Mouse (Mus musculus) urinary bladder, postnatal 25 days (tissue): ENCODE results near the gene Pik3r6.

Source experiments
- DNase-seq: peaks from one replicate; pipeline ENCODE4 v3.0.0; 2022; ENCODE audit warnings: low spot score

Pik3r6 gene

GRCm38 (mm10) chr11:68536026-68536425, 33.2 kb downstream of the Pik3r6 start:
- DNase-seq: no peak

GRCm38 (mm10) chr11:68536465-68536864, 33.6 kb downstream of the Pik3r6 start:
- no peak for DNase-seq

- DNase-seq: no peak
These were observed 36.8 kb downstream of the Pik3r6 start for GRCm38 (mm10) chr11:68539621-68540020.

DNA sequence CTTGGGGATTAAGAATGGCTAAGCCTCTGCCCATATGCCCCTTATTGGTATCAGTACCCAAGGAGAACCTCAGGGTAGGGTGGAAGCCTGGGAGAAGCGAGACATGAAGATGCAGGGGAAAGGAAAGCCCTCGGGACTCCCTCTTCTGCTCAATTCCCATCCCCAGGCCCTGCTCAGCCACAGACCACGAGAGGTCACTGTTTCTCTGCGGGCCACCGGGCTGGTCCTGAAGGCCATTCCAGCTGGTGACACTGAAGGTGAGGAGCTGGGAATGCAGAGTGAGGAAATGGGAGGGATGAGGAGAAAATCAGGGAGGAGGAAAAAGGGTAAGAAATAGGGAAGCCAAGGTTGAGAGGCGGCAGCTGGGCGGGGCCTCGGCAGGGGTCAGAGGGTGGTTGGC, 41.7 kb downstream of the Pik3r6 start:
- no peak for DNase-seq

GRCm38 (mm10) chr11:68545172-68545571, 42.4 kb downstream of the Pik3r6 start:
- DNase-seq: no peak

DNA sequence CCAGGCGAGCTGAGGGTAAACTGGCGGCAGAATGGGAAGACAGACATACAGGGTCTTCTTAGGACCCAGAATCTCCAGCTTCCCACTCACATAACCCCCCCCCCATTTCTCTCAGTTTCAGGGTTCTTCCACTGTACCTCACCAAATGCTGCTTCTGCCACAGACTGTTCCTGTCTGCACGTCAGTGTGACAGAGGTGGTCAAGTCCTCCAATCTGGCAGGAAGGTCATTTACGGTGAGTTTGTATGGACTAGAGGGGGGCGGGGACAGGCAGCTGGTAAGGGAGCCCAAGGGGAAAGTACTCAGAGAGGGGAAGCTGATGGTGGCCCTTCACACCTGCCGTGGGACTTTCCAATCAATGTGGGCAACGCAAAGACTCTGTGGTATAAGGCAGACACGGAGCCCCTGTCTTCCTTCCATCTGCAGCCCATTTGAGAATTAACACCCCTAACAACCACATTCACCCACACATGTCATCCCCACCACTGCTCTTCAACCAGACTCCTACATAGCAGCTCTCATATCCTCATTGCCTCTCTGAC, 42.9 kb downstream of the Pik3r6 start:
- DNase-seq: no peak

GRCm38 (mm10) chr11:68547484-68547883, 44.7 kb downstream of the Pik3r6 start:
- no peak for DNase-seq

- DNase-seq: no peak
These were observed 46.8 kb downstream of the Pik3r6 start for GRCm38 (mm10) chr11:68549597-68549996.

GRCm38 (mm10) chr11:68550358-68550757, 47.5 kb downstream of the Pik3r6 start:
- no peak for DNase-seq

DNA sequence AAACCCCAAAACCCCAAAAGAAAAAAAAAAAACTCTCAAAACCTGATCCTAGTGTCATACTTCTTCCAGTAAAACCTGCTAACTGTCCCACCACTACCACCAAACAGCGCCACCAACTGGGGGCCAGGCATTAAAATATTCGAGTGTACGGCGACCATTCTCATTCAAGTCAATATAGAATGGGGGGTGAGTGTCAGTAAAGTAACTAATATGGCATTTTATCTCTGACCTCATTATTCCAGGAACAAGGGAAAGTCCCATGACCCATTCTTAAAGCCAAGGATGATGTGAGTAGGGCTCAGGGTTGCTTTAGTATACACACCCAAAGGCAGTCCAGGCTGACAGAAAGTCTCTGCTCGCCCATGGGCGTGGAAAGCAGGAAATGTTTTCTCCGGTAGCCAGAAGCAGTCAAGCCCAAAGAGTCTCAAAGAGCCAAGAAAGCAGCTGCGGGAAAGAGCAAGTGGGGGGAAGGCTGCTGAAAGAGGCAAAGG, 51.2 kb downstream of the Pik3r6 start:
- no peak for DNase-seq

GRCm38 (mm10) chr11:68555918-68556584, 53.2 kb downstream of the Pik3r6 start, which contains the start of gene Mfsd6l:
Gene Mfsd6l, plus strand, starts transcription at chr11:68556186.
- peak; percentile 72 for DNase-seq

DNA sequence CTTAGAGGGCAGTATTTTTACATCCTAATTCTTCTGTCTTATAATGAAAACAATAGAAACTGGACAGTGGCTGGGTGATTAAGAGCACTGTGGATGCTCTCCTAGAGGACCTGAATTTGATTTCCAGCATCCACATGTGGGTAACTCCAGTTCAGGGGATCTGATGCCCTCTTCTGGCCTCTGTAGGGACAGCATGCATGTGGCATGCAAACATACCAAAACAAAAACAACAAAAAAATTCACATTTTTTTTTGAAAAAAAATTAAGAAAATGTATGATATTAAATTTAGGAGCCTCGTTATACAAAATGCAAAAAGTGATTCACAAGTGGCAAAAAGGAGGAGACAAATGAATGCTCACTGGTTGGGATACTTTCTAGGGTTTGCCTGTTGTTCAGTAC, 56.7 kb downstream of the Pik3r6 start:
- DNase-seq: no peak

GRCm38 (mm10) chr11:68561957-68562950, 59.4 kb downstream of the Pik3r6 start:
- DNase-seq: no peak

DNA sequence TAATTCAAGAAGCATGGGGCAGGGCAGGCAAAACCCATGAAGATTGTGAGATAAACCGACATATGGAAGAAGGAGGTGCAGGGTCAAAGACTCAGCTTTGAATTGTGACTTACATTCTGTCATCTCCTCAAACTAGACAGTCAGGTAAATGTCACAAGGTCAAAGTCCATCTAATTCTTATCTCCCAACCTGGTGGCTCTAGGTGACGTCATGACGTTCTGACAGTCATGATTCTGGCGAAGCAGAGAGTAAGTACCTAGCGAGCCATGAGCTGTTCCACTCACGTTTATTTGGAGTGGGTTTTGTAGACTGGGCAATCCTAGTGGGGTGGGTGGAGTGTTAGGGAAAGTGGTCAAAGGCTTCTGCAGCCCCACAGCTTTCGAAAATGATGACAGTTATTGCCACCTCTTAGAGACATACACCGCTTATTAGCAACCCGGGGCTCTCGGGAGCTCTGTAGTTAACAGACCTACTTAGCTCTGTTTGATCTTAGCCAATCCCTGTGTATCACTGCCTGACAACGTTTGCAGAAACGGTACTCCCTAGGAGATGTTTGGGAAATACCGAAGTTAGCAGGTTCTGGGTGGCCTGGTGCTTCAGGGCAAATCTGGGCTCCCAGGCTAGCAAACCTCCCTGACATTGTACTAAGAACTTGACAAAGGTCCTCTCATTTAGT, 61.7 kb downstream of the Pik3r6 start:
- DNase-seq: no peak

DNA sequence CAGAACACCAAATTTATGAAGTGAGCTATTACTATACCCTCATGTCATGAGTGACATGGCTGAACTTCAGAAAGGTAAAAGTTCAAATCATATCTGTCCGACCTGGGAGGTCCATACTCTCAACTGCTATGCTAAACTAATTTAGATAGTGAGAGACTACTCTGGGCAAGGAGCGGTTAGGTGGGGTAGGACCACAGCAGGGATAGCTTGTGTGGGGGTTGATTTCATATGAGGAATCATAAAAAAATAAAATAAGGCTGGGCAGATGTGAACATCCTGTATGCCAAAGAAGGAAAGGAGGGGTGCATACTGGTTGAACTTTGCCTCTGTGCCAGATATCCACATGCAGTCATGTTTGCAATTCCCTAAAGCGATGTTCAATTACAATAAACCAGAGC, 62.2 kb downstream of the Pik3r6 start:
- DNase-seq: no peak

GRCm38 (mm10) chr11:68566447-68567059, 63.7 kb downstream of the Pik3r6 start:
- peak; percentile 76 for DNase-seq

DNA sequence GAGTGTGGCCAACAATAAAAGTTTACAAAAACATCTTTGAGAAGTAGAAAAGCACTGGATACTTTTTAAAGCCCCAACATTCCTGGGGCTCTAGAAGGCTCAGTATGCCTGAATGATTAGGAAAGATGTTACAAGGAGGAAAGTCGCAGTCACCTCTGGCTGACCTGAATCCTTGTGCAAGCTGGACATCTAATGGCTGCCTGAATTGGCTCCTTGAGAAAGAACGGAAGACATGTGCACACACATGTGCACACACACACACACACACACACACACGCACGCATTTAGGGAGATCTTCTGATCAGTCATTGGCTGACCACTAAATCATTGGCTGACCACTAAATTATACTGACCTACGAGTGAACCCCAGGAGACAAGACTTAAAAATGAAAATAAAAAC, 68.0 kb downstream of the Pik3r6 start:
- no peak for DNase-seq

- no peak for DNase-seq
These were observed 74.3 kb downstream of the Pik3r6 start for GRCm38 (mm10) chr11:68577076-68577475.

DNA sequence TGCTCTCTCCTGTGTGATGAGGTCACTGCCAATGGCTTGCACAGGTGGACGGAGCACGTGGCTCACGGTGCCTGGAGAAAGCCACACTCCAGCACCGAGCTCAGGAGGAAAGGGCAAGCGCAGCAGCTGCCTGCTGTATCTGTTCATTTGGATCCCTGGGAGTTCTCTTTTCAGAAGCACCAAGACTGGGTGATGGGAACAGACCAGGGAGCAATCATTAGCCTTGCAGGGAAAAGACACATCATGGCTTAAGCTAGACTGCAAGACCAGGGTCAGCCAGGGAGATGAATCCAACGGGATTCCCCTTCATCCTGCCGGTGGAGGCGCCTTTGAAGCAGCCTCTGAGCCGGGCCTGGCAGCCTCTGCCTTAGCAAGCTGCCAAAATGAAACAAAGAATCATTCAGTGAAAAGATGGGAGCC, 76.7 kb downstream of the Pik3r6 start:
- no peak for DNase-seq

DNA sequence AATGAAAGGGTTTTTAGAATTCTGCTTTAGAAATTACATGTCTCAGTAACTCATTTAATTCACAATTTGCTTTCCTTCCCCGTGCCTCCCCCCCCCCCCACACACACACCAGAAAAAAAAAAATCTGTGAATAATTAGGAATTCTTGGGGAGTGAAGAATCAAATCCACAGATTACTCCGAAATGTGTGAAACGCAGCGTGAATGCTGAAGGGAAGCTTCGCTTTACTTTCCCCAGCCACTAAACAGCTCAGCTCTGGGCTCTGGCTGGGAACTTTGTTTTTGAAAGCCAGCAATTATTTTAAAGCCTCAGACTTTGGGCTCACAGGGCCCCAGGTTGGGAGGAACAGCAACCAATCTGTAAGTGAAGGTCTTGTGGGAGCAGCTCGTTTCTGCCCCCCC, 77.7 kb downstream of the Pik3r6 start:
- no peak for DNase-seq

DNA sequence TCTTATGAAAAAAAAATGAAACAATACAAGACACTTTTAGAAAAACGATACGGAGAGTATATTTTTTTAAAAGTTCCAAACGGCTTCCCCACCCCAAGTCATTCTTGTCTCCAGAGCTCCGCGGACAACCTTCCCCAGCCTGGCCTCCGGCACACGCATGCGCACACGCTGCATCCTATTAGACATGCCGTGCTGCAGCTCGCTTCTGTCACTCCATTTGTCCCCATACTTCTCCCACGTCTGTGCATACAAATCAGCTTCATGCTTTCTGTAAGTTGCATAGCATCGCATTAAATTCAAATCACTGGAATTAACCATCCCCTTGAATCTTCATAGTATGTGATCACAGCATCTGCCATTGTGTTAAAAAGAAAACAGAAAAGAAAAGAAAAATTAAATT, 80.4 kb downstream of the Pik3r6 start:
- DNase-seq: no peak
